Mouse (Mus musculus): ENCODE measurements around the gene Slc35c1.

DNA sequence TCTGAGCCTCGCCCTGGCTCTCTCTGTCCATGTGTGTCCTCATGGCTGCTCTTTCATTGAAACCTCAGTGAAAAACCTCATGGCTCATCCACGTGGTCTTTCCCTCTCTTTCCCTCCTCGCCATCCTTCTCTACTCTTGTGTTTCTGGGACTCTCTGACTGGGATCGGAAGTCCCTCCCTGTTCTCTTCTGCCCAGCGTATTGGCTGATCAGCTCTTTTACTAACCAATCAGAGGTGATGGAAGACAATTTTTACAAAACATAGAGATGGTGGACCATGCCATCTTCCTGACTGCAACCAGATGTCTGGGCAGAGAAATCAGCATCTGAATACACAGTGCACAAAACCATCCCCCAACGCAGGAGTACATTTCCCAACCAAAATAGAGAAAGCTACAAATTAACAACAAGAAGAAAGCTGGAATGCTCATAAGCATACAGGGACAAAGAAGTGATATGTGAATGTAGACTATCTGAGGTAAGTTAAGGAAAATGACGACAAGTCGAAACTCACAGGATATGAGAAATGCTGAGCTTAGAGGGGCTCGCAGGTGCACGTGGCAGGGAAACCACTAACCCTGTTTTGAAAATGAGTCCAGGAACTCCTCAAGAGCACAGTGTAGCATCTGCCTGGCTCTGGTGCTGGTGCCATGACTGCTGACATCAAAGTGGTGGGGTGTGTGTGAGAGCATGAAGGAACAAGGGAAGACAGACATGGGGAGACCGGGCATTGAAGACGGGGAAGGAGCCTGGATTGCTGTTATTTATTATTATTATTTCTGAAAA, 11.7 kb upstream of the Slc35c1 start:
- TF ChIP-seq CTCF (IDR thresholded peaks at IDR 0.05; ENCODE audit: control insufficient read depth, insufficient read depth, low read length) (no peak), POLR2A (IDR thresholded peaks at IDR 0.05; ENCODE audit: borderline replicate concordance, control insufficient read depth, low read depth, low read length) (no peak)

Data from bone marrow, adult 2 months (tissue).